Mouse (Mus musculus): ENCODE data around the gene Adig.

DNA sequence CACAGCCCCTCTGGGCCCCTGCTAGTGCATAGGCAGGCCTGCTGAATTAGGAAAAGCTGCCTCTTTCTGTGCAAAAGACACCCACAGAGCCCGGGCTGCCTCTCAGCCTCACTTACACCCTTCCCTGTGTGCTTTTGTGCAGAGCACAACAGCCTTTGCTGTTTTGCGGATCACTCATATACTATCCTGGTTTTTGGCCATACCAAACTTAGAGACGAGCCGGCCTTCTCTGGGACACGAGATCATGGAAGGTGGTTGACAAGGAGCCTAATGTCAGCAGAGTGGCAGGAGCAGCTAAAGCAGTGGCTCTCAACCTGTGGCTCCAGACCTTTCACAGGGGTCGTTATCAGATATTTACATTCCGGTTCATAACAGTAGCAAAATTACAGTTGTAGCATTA is 814 bp downstream of the Adig start:
- TF ChIP-seq CTCF (IDR thresholded peaks at IDR 0.05; ENCODE audit: low read depth, low read length): no peak
- no peak for TF ChIP-seq POLR2A (IDR thresholded peaks at IDR 0.05; ENCODE audit: extremely low read depth, insufficient read depth, low read length)
